Mouse (Mus musculus) kidney, adult 8-10 months (tissue): Measurements from ENCODE around the gene Diras2.

Source experiments
- DNase-seq, 2 experiments: peaks; one replicate each; pipeline ENCODE4 v3.0.0; 2022

The Diras2 gene

DNA sequence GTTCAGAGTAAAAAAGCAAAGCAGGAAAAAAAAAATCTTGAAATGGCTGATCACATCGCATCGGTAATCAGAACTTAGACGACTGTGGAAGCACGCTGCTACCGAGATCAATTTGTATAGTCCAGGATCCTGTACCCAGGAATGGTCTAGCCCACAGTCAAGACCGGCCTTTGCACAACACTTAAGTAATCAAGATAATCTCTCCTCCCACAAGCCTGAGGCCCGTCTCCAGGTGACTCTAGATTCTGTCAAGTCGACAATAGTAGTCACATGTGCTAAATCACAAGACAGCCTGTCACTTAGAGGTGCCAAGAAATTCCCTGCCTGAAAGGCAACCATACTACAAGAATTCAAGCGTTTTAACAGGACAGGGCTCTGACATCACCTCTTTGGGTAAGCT is at the start of gene Diras2:
Diras2 (minus strand) TSS at position 159 of the 400 bp plus-strand sequence.
- no peak for DNase-seq

DNA sequence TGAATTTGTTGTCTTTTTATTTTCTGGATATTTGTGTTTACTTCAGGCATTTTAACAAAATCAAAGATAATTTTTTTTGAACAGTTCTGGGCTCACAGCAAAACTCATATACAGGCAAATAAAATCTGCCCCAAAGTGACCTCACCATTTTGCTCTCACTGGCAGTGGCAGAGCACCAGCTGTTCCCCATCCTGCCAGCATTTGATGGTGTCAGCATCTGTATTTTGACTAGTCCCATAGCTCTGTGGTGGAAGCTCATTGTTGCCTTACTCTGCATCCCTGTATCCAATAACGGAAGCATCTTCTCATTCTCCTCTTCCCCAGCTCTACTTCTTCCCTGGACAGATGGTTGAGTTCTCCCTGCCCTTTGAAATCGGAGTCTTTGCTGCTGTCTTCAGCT is 47.7 kb upstream of the Diras2 start:
- DNase-seq: no peak

DNA sequence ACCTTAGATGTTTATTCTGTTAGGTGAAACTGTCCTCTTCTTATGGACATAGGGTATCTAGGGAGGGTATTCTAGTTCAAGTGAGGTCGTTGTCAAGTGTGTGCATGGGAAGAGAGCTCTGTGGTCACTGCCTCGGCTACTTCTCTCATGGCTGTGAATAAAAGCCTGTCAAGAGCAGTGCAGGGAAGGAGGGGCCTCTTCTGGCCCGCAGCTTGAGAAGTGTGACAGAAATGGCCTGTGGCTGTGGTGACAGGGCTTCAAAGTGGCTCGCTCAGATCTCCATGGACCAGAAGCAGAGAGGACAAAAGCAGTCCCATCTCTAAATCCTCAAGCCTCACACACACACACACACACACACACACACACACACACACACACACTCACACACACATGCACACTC is 46.9 kb upstream of the Diras2 start:
- no peak for DNase-seq

DNA sequence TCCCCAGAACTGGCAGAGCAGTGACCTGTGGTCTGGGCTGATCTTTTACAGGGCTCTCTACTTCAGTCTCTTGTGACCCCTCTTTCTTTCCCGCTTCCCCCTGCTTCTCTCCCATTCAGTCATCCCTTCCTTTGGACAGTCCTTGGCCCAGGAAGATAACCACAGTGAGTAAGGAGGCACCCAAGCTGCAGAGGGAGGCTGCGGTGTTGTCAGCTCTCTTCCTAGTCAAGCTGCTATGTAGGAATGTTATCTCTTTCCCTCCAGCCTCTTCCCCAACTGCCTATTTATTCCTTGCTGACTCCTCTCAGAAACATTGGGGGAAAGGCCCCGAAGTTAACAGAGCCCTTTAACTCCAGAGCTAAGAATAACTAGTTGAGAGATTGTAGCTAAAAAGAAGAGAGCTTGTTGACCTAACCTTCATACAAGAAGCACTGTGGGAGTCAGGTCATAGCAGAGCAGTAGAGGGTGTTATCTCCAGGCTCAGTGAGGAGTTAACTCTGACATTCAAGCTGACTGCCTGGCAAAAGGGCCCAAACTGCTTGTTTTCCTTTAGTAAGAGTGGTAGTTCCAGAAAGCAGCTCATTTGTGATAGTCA is 46.3 kb upstream of the Diras2 start:
- DNase-seq: no peak

DNA sequence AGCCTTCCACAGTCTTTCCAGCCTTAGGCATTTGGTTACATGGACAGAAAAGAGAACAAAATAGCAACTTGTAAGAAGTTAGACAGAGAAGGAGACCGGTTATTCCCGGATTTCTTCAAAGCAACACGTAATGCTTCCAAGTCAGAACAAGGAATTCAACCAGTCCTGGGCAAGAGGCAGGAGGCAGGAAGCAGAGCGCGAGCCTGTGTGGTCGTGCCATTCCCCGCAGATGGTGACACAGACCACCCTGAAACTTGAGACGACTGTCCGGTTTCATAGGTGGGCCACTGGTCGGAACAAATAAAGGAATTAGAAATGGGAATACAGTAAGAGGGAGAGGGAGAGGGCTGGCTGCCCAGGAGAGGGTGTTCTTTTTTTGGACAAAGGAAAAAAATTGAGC is 45.8 kb upstream of the Diras2 start:
- no peak for DNase-seq

DNA sequence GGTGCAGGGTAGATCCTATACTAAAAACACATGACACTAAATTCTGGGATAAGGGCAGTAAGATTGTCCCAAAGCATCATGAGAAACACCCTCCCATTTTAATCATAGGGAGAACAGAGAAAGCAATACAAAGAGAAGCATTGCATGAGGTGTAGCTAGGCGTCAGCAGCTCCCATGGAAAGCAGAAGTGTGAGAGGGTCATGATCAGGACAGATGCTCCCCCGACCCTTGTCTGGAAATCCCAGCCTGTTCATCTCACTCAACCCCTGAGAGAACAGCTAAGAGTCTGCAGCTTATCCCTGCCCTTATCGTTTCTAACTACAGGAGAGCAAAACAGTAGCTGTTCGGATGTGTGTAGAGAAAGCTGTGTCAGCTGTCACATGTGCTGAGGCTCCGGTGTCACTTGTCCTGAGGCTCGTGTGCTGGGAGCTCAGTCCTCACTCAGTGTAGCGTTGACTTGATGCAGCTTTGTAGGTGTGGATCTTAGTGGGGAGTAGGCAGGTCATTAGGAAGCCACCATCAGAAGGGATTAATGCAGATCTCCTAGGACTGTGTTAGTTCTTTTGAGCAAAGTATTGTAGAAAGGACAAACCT is 45.0 kb upstream of the Diras2 start:
- no peak for DNase-seq

DNA sequence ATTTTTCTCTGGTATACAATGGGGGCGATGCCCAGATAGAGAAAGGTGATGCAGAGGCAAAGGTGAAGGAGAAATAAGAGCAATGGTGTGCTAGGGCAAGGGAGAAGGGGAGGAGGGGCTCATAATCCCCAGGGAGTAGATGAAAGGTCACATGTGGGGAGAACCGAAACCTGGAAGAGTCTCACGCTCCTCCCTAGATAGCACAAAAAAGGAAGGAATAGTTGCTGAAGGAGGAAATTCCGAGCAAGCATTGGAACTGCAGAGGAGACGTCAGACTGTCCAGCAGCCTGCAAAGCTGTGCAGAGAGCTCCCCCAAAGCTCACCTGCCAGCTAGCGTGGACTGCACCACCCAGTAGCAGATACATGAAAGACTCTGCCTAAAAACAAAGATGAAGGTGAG is 44.4 kb upstream of the Diras2 start:
- no peak for DNase-seq

DNA sequence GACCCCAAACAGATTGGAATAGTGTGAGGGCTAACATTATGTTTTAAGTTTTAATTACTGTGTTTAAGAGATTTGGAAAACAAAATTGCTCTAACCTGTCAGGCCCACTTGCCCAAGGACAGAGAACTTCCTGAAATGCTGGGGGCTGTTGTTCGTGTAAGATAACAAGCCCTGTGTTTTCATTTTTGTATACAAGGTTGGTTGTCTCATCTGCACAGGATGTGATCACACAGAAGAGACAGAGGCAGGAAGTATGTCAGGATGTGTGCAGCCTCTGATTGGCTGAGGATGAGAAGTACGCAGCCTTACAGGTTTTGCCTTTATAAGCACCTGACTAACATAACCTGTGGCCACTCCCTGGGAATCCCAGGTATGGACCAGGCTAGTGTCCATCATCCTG is 43.2 kb upstream of the Diras2 start:
- DNase-seq: no peak

DNA sequence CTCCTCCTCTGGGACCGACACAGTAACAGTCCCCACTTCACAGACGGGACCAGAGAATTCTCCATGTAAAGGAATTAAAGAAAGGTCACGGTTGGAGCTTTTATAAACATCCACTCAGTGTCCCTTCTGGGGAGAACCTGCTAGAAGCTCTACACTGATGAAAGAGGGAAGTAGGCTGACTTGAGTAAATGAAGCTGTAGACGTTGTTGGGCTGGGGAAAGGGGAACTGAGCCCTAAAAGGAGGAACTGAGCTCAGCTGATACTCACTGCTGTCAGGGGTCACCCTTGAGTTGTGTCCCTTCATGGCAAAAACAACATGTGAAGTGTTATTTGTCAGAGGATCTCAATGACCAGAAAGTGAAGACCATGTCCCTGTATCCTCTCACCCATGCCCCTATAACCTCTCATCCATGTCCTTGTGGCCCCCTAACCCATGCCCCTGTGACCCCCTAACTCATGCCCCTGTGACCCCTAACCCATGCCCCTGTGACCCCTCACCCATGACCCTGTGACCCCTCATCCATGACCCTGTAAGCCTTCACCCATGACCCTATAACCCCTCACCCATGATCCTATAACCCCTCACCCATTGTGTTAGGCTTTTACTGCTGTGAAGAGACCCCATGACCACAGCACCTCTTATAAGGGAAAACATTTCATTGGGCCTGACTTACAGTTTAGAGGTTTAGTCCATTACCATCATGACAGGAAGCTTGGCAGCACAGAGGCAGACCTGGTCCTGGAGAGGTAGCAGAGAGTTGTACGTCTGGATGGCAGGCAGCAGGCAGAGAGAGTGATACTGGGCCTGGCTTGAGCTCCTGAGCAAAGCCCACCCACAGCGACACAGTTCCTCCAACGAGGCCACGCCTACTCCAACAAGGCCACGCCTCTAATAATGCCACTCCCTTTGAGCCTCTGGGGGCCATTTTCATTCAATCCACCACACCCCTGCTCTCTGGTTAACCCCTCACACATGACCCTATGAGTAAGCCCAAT is 41.7 kb upstream of the Diras2 start:
- DNase-seq: peak in 1 of 2 experiments; percentile 8

DNA sequence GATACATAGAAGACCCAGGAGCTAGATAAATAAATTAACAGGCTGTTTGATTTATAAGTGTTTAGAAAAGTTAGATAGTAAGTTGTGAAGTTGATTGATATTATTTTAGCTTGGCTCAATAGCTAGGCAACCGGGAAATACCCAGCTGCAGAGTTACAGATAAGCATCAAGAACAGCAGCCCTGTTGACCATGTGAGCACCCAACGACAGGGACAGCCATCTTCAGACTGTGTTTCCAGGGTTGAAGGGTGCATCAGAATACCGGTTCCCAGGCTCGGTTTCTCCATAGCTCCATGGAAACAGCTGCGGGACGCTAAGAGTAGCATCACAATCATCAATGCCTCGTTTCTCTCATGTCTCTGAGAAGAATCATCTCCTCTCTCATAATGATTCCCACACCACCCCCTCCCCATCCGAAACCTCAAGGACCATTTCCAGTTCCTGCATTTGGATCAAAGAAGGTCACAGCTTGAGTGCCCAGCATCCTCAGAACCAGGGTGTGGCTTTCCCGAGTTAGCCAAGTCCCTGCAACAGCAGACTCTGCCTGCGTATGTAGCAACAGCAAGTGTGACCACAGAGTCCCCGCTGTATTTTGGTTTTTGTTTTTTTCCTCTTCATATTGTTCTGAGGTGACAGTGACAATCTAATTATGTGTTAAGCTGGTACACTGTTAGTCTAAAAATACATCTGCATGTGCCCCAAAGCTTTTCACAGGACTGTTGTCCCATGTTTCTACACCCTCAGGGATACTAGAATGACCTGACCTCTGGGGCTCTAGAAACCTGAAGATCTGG is 40.7 kb upstream of the Diras2 start:
- DNase-seq: no peak

DNA sequence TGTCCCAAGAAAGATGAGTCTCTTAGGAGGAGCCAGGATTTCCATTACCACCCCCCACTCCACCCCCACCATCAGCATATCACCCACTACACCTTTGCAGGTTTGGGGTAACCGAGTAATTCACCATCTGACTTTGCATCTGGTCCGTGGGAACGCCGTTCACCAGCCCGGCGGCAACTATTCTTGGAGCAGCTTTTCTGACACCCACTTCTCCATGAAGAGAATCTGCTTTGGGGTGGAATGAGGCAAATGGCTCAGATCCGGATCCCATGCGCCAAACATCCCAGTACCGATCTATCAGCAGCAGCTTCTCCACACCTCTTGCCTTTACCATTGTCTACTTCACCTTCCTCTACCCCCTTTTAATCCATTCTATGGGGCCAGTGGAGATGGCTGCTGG is 39.2 kb upstream of the Diras2 start:
- DNase-seq: no peak

DNA sequence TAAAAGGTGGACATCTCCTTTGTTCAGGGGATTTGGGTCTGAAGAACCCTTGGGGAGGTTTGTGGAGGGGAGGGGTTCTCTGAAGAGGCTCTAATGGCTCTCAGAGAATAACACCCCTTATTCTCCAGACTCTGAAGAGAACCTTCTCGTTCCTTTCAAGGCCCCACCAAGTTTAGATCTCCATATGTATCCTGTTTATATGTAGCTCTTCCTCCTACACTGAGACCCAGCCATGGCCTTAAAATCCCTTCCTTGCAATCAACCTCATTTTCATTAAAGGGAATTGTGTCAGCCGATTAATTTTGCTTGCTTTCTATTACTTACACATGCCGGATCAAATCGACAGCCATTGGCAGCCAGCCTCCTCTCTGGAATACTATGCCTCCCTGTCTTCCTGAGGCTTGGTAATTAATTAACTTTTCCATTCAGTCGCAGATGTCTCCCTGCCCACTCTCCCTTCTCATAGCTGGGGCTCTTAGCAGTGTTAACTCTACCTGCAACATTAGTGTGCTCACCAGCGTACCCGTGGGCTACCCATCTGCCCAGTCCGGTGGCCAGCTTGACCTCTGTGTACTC is 38.2 kb upstream of the Diras2 start:
- DNase-seq: no peak

DNA sequence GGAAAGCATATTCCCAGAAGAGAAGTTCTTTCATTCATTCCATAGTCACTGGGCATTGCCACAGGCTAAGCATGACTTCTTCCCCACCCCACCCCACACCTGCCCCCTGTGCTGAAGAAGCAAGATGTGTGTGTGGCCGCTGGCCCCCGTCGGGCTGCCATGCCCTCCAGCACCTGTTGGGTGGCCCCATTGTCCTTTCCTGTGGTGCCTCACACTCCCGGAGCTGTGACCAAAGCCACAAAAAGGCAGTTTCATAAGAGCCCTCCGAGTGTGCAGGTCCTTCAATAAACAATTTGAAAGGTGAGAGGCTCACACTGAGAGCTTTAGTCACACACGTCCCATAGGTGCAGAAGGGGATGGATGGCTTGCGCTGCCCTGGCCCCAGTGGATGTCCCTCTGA is 35.7 kb upstream of the Diras2 start:
- DNase-seq: no peak

DNA sequence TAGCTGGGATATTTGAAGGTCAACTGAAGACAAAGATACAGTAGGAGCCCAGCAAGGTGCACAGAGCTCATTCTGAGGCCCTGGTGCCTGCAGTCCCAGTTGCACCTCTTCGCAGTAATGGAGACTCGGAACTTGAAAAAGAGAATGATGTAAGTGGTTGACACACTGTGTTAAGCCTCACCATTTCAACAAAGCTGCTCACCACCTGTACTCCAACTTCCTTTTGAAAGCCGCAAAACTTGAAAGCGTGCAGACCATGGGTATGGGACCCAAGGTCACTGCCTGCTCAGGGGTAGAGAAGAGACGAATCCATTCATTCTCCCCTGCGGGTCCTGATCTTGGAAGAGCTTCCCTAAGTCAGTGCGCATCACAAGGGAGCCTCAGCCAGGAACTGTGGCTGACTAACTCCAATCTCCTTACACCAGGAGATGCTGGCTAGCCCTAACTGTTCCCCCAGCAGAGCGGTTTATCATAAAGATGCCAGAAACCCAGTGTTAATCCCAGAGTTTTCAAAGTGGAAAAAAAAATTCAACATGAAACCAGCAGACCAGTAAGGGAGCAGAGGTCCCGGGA is 35.2 kb upstream of the Diras2 start:
- DNase-seq: no peak

DNA sequence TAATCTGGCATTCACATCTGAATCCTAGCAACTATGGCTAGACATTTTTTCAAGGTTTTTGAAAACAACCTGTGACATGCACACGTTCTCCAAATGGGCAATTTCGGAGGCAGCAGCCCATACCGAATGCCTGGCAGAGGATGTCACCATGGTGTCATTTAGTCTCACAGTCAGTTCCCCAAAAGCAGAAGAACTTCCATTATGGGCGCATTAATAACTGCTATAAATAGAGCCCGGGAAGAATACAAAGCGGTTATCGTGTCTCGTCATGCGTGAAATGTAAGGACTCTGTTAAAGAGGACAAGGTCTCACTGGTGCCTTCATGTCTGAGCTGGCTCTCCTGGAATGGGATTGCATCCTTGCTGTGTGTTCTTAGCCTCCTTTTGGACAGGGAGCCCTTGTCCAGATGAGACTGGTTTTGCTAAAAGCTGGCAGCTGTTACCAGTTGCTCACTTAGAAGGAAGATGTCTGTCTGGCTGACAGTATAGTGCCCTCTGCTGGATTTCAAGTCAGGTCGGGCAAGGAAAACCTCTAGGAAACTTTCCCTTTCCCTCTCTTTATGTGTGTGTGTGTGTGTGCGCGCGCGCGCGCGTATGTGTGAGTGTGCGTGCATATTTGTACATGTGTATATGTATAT is 34.1 kb upstream of the Diras2 start:
- no peak for DNase-seq

DNA sequence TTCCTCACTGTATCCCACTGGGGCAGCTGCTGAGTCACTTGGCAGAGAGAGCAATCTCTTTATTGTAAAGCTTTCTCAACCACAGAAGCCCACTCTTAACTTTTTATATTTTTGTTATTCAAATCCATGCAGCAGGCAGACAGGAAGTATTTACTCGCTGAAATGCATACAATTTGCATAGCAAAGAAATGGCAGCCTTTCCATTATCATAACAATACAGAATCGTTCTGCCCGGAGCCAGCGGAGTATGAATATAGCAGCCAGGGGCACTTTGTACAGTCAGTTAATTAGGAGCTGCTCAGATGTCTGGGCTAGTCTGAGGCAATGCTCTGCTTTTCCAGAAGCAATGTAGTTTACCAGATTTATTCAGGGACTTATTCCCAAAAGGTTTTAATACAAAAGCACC is 31.1 kb upstream of the Diras2 start:
- DNase-seq: no peak

DNA sequence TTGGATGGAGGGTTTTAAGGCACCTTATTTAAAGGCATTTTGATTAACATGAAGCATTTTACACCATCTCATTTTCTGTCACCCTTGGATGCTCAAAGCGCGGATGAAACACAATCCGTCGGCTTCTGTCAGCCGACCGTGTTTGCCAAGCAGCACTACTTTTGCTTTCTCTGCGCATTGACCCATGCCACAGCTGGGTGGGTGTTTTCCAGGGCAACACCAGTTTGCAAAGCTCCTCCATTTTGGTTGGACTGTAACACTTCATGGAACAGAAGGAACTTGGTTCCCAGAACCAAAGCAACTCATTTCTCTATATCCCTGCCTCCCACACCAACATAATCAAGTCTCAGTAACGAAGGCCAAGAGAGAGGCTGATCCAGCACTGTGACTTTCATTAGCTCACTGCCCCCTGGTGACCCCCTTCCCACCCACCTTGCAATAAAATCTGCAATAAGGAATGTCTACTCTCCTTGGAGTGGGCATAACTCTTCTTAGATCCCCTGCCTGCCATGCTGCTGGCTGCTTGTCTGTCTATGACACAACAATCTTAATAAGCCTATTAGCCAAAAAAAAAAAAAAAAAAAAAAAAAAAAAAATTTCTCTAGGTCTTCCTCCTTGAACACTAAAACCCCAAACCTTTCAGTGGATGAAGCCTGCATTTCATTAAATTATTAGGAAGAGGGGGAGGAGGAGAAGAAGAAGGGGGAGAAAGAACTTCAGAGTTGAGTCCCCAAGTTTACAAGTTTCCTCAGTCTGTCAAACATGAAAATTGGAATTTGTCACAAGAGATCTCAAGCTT is 30.5 kb upstream of the Diras2 start:
- no peak for DNase-seq

DNA sequence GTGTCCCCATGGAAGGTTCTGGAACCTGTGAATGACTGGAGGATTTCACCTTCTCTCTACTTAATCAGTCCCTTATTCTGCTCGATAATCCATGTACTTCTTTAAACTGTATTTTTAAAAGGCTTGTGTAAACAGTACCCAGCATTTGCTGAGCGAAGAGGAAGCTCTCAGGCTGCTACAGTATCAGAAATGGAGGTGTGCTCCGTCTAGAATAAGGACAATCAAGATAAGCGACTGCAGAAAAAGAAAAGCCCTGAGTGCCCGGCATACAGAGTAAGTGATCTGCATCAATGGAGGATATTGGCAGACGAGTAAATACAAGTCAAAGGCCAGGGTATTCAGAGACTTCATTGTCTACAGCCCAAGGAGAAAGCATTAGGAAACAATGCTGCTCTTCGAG is 26.3 kb upstream of the Diras2 start:
- DNase-seq: no peak

DNA sequence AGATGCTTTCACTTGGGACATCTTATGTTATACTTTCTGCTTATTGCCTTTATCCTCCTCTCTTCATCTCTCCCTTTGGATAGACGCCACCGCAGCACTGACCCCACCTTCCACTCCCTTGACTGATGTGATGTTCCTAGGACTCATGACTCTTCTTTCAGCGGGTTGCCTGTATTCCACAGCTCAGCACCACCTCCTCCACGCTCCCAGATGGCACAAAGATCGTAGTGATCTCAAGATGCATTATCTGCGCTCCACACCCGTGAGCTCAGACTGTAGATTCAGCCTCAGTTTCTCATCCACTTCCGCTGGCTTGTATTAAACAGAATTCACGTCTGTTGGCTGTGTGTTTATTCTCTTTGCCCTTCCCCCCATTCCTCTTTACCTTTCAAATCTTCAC is 23.6 kb upstream of the Diras2 start:
- no peak for DNase-seq

DNA sequence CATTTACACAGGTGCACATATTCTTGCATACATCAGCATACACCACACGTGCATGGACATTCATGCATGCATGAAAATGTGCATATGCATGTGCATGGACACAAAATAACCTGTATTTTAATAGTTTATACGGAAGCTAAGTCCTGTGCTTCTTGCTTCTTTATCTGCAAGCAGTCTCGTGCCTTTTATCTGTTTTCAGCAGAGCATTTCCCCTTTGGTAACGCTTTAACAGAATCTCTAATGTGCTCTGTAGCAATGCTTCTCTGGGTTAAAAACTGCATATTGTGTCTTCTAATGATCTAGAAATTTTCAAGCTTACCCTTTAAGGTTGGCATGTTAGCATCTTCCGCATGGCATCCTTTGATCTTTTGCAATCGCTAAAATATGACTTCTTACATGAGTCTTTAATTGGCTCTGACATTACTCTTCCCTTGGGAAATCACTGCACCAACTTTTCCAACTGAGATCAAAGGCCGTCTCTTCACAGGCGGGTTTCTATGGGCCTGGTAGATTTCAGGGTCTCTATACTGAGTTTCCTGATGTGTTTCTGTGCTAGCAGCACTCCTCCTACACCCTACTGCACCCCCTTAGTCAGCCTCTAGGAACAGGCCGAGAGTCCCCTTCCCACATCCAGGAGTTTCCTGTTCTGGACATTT is 21.9 kb upstream of the Diras2 start:
- DNase-seq: no peak

DNA sequence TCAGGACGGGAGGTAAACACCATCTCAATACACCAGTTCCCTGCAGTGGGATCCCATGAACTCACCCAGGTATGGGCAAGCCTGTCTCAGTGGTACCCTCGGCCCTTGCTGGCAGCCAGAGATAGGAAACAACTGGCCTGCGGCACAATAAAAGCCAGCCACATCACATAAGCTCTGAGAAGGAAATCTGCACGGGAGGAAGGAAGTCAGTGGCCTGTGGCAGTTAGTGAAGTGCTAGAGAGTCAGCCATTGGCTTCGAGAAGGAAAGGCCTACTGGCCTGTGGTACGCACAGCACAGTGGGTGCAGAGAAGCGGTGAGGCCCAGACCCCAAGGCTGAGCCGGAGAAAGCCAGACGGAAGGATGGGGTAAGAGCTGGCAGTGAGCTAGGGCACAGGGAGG is 20.2 kb upstream of the Diras2 start:
- no peak for DNase-seq
